Mouse (Mus musculus): Measurements from ENCODE around the gene Twist2. TPM values are rescaled to one million over a fixed set of nuclear protein-coding genes. Genes with fewer than 3 reads are reported as not detected.

Twist2 gene
- total and polyA plus RNA-seq, 2 experiments from 2014 or later, result 3.8 to 7.2 TPM

DNA sequence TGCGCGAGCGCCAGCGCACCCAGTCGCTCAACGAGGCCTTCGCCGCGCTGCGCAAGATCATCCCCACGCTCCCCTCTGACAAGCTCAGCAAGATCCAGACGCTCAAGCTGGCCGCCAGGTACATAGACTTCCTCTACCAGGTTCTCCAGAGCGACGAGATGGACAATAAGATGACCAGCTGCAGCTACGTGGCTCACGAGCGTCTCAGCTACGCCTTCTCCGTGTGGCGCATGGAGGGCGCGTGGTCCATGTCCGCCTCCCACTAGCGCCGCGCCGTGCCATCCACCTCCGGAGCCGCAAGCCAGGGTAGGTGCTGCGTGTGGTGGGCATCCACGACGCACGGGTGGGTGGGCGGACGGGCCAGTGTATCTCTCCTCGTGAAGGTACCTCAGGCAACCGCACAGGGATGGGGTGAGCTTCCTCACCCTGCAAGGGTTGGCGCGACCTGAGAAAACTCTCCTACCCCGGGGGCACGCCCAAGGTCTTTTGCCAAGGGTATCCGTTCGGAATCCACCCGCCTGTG lies 644 bp downstream of the Twist2 start:
- TF ChIP-seq CTCF (IDR thresholded peaks at IDR 0.05), result no peak
- no peak overlapping the region for H3K27ac ChIP-seq (ENCODE audit: low read depth, low read length)
- H3K9ac ChIP-seq (replicated peaks; ENCODE audit: low read length, poor library complexity, severe bottlenecking), result peak overlapping the region; percentile 42
- H3K9me3 ChIP-seq (ENCODE audit: low read length), result no peaks in the 10 kb centered on the region
- 3% methylated on average over 45 of the region's 45 CpGs for WGBS
- no peak for DNase-seq (ENCODE audit: low spot score)
- ATAC-seq (ENCODE audit: low FRiP score), result peak; percentile 65
- peaks cover 40% of the 10 kb centered on the region for H3K27me3 ChIP-seq (ENCODE audit: insufficient read depth, low read length)
- H3K36me3 ChIP-seq (ENCODE audit: insufficient read depth, low read length), result no peaks in the 10 kb centered on the region
- peak overlapping the region; percentile 89 for H3K4me2 ChIP-seq (ENCODE audit: low read depth, low read length, poor library complexity, severe bottlenecking)
- H3K4me3 ChIP-seq (ENCODE audit: low read depth, low read length), result peak overlapping the region; percentile 48
- 0 out of 2 replicates have a peak, but pooled peaks cover 4% of the 10 kb centered on the region for H3K4me1 ChIP-seq (ENCODE audit: insufficient read depth, low read length)

DNA sequence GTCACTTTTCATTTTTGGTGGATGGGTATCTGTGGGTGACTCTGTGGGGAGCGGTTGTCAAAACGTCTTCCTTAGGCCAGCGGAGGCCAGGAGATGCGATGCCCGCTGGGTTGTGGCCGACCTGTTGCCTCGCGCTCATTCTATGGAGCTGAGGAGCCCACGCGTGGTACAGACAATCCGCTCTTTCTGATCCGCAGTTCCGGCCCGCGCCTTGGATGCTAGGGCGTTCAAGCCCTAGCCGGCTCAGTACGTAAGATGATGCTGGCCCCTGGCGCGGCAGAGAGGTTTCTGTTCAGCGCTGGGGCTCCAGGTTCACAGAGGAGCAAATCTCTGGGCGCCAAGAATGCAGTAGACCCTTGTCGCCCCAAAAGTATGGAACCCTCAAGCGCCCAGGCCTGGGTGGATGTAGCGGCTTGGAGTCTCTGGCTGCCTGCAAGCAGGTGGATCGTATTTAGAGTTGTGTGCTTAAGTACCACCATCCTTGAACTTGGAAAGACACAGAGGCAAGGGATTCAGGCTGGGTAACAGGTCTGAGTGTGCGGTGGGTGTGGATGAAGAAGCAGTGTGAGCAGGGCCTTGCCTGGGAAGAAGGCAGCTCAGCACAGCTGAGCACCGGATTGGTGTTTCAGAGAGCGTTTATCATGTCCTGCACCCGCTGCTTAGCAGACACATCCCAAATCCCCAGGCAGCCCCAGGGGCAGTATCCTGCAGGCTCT lies 1.3 kb downstream of the Twist2 start:
- peak overlapping the region; percentile 89 for H3K4me2 ChIP-seq (ENCODE audit: low read depth, low read length, poor library complexity, severe bottlenecking)
- TF ChIP-seq CTCF (IDR thresholded peaks at IDR 0.05), result no peak
- ATAC-seq (ENCODE audit: low FRiP score) (no peak), DNase-seq (ENCODE audit: low spot score) (no peak)
- no peaks in the 10 kb centered on the region for H3K36me3 ChIP-seq (ENCODE audit: insufficient read depth, low read length)
- H3K4me1 ChIP-seq (ENCODE audit: insufficient read depth, low read length), result 0 out of 2 replicates have a peak, but pooled peaks cover 4% of the 10 kb centered on the region
- H3K27me3 ChIP-seq (ENCODE audit: insufficient read depth, low read length), result peaks cover 40% of the 10 kb centered on the region
- H3K9me3 ChIP-seq (ENCODE audit: low read length), result no peaks in the 10 kb centered on the region
- H3K9ac ChIP-seq (replicated peaks; ENCODE audit: low read length, poor library complexity, severe bottlenecking), result peak overlapping the region; percentile 36
- H3K27ac ChIP-seq (ENCODE audit: low read depth, low read length), result no peak overlapping the region
- WGBS, result 7% methylated on average over 30 of the region's 30 CpGs
- H3K4me3 ChIP-seq (ENCODE audit: low read depth, low read length), result peak overlapping the region; percentile 48

DNA sequence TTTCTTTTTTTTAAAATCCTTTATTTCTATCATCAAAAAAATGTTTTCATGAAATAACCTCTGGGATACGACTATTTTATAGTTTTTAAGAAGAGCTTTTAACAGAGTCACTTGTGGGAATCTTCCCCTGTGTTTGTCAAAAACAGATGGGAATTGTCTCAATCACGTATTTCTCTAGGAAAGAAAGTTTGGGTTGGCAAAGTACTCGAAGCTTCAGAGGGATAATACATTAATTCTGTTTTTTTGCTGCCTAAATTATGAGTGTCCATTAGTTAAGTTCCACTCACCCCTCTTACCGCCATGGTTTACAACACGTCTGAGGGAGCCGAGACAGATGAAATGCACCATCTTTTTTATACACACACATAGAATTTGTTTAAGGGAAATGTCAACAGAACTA lies 2.2 kb downstream of the Twist2 start:
- 80% methylated on average over 6 of the region's 6 CpGs for WGBS
- DNase-seq (ENCODE audit: low spot score), result no peak
- H3K36me3 ChIP-seq (ENCODE audit: insufficient read depth, low read length), result no peaks in the 10 kb centered on the region
- no peak overlapping the region for H3K4me2 ChIP-seq (ENCODE audit: low read depth, low read length, poor library complexity, severe bottlenecking)
- TF ChIP-seq CTCF (IDR thresholded peaks at IDR 0.05), result no peak
- 0 out of 2 replicates have a peak, but pooled peaks cover 4% of the 10 kb centered on the region for H3K4me1 ChIP-seq (ENCODE audit: insufficient read depth, low read length)
- H3K9me3 ChIP-seq (ENCODE audit: low read length), result no peaks in the 10 kb centered on the region
- no peak for ATAC-seq (ENCODE audit: low FRiP score)
- H3K27ac ChIP-seq (ENCODE audit: low read depth, low read length), result no peak overlapping the region
- H3K27me3 ChIP-seq (ENCODE audit: insufficient read depth, low read length), result peaks cover 34% of the 10 kb centered on the region
- H3K4me3 ChIP-seq (ENCODE audit: low read depth, low read length), result no peak overlapping the region
- H3K9ac ChIP-seq (replicated peaks; ENCODE audit: low read length, poor library complexity, severe bottlenecking), result no peak overlapping the region

DNA sequence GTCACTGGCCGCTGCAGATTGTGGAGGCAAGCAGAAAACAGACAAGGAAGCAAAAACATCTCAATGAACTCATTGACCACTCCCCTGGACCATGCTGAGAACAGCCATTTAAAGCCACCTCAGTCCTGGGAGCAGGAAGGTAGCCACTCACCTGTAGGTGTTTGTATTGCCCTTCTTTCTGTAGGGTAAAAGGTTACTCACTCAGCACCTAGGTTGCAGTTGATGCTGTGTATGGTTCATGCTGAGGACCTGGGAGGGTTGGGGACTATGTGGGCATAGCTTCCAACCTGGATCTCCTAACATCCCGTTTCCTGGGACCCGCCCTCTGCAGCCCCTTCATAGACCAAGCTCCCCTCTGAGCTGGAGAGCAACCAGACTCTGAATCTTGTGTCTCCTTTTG lies 14.8 kb downstream of the Twist2 start:
- Histone ChIP-seq H3K4me1 (ENCODE audit: insufficient read depth, low read length) (no peaks in the 10 kb centered on the region), H3K36me3 (ENCODE audit: insufficient read depth, low read length) (no peaks in the 10 kb centered on the region), H3K4me3 (ENCODE audit: low read depth, low read length) (no peak overlapping the region), H3K9ac (replicated peaks; ENCODE audit: low read length, poor library complexity, severe bottlenecking) (no peak overlapping the region), H3K27me3 (ENCODE audit: insufficient read depth, low read length) (no peaks in the 10 kb centered on the region), H3K27ac (ENCODE audit: low read depth, low read length) (no peak overlapping the region), H3K4me2 (ENCODE audit: low read depth, low read length, poor library complexity, severe bottlenecking) (no peak overlapping the region), H3K9me3 (ENCODE audit: low read length) (no peaks in the 10 kb centered on the region)
- DNase-seq (ENCODE audit: low spot score) (no peak), ATAC-seq (ENCODE audit: low FRiP score) (no peak)
- no peak for TF ChIP-seq CTCF (IDR thresholded peaks at IDR 0.05)
- WGBS, result 82% methylated on average over 3 of the region's 3 CpGs

DNA sequence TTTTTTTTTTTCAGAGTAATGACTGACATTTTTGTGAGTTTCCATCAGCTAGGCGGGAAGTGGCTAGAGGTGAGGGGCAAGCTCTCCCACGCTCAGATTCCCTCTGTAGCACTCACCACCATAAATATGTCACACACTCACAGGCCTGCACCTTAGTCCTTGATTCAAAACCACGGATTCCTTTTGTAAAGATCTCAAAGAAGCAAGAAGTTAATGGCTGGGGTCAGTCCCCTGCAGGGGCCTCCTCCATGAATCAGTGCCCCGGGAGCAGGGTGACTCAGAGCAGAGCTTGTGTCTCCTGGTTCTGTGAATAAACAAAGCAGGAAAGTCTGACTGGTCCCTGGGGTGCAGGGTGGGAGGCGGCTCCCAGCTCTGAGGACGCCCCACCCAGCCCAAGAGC lies 15.3 kb downstream of the Twist2 start:
- H3K4me1 ChIP-seq (ENCODE audit: insufficient read depth, low read length), result no peaks in the 10 kb centered on the region
- H3K27me3 ChIP-seq (ENCODE audit: insufficient read depth, low read length), result no peaks in the 10 kb centered on the region
- no peaks in the 10 kb centered on the region for H3K9me3 ChIP-seq (ENCODE audit: low read length)
- no peak overlapping the region for H3K4me2 ChIP-seq (ENCODE audit: low read depth, low read length, poor library complexity, severe bottlenecking)
- H3K27ac ChIP-seq (ENCODE audit: low read depth, low read length), result no peak overlapping the region
- H3K36me3 ChIP-seq (ENCODE audit: insufficient read depth, low read length), result no peaks in the 10 kb centered on the region
- TF ChIP-seq CTCF (IDR thresholded peaks at IDR 0.05), result no peak
- DNase-seq (ENCODE audit: low spot score) (no peak), ATAC-seq (ENCODE audit: low FRiP score) (no peak)
- no peak overlapping the region for H3K9ac ChIP-seq (replicated peaks; ENCODE audit: low read length, poor library complexity, severe bottlenecking)
- 49% methylated on average over 6 of the region's 6 CpGs for WGBS
- no peak overlapping the region for H3K4me3 ChIP-seq (ENCODE audit: low read depth, low read length)

DNA sequence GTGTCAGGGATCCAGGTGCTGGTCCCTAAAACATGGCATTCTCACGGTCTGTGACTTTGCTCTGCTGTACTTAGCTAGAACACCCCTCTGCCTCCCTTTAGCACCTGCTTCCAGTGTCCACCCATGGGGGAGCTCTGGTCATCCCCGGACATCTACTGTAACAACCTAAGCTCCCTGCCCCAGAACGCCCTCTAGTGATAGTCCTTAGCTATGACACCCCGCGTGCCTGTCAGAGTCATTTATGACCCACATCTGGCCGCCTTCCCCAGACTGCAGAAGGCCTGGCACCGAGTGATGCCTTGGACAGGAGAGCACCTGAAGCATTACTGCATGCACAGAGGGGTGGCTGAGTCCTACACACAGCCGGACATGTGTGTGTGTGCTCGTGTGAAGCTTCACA lies 18.0 kb downstream of the Twist2 start:
- DNase-seq (ENCODE audit: low spot score) (no peak), ATAC-seq (ENCODE audit: low FRiP score) (no peak)
- Histone ChIP-seq H3K4me3 (ENCODE audit: low read depth, low read length) (no peak overlapping the region), H3K9me3 (ENCODE audit: low read length) (no peaks in the 10 kb centered on the region), H3K27me3 (ENCODE audit: insufficient read depth, low read length) (no peaks in the 10 kb centered on the region), H3K36me3 (ENCODE audit: insufficient read depth, low read length) (no peaks in the 10 kb centered on the region), H3K27ac (ENCODE audit: low read depth, low read length) (no peak overlapping the region), H3K9ac (replicated peaks; ENCODE audit: low read length, poor library complexity, severe bottlenecking) (no peak overlapping the region), H3K4me1 (ENCODE audit: insufficient read depth, low read length) (no peaks in the 10 kb centered on the region), H3K4me2 (ENCODE audit: low read depth, low read length, poor library complexity, severe bottlenecking) (no peak overlapping the region)
- WGBS, result 62% methylated on average over 9 of the region's 9 CpGs
- peak; percentile 45 for TF ChIP-seq CTCF (IDR thresholded peaks at IDR 0.05)
